Mouse (Mus musculus) regulatory T cell (primary cell): Measurements from ENCODE around the gene Olfr1253.

Experiments used
- in situ Hi-C: fragments of 300-600 bp; cut with MboI, MseI; formaldehyde crosslinking; loops from one replicate; pipeline ENCODE4 v1.15.1; 2025; ENCODE audit warnings: high pct_unique_total_duplicates

The Olfr1253 gene

GRCm38 (mm10) chr2:89756990-89757389 lies at the start of gene Olfr1253:
Gene Olfr1253 (minus strand): TSS chr2:89757090.
- in situ Hi-C loops = no loop called here

GRCm38 (mm10) chr2:89799583-89799982 lies 42.7 kb upstream of the Olfr1253 start:
- in situ Hi-C loops = no loop called here

- in situ Hi-C loops = no loop called here
Measured at GRCm38 (mm10) chr2:89793519-89793918, 36.6 kb upstream of the Olfr1253 start, which contains the start of gene Olfr1254. Gene Olfr1254 (minus strand): TSS chr2:89793619.

GRCm38 (mm10) chr2:89724912-89725311 lies 32.0 kb downstream of the Olfr1253 start, which contains the start of gene Olfr1252:
Gene Olfr1252 (minus strand): TSS chr2:89725012.
- in situ Hi-C loops = no loop called here
